Mouse (Mus musculus) testis, adult 2 months (tissue): ENCODE measurements around the gene Armc10.

Experiments used
- CTCF ChIP-seq: fragments of 200-500 bp; IDR thresholded peaks from 2 replicates; pipeline ENCODE4 v1.5.1; 2012; ENCODE audit warnings: low read depth, mild to moderate bottlenecking, inconsistent platforms, low read length, moderate library complexity; ENCODE audit not compliant: control insufficient read depth, insufficient read depth, insufficient replicate concordance
- POLR2A ChIP-seq: fragments of 200-500 bp; IDR thresholded peaks from 2 replicates; pipeline ENCODE4 v1.6.1; 2012; ENCODE audit warnings: low read depth, mild to moderate bottlenecking, inconsistent platforms, low read length, moderate library complexity; ENCODE audit not compliant: control insufficient read depth

GRCm38 (mm10) chr5:21702873-21703475 lies 57.4 kb downstream of the Armc10 start:
- TF ChIP-seq CTCF (no peak), POLR2A (no peak)
